Mouse (Mus musculus): ENCODE data around the gene Vasp. TPM values are rescaled to one million over a fixed set of nuclear protein-coding genes. Genes with fewer than 3 reads are reported as not detected.

Vasp gene
- total and polyA plus RNA-seq, 3 experiments = 25.1 to 51.5 (median 30.8) TPM

GRCm38 (mm10) chr7:19304501-19305412, 33.1 kb upstream of the Vasp start:
- peak overlapping the region; percentile 56 for H3K9ac ChIP-seq (ENCODE audit: low read depth, low read length)
- intact Hi-C loops (cut with DNase I) = no loop called here
- no peaks in the 10 kb centered on the region for H3K79me2 ChIP-seq (replicated peaks; ENCODE audit: control insufficient read depth, insufficient read depth, low read length)
- no peak for TF ChIP-seq EP300 (IDR thresholded peaks at IDR 0.05; ENCODE audit: insufficient read depth, low read depth, low read length)
- no peak for TF ChIP-seq POLR2A (IDR thresholded peaks at IDR 0.05; ENCODE audit: insufficient read depth, low read depth, low read length)
- no peak for TF ChIP-seq CTCF (IDR thresholded peaks at IDR 0.05)
- H3K27ac ChIP-seq = no peak overlapping the region; the same call in 1 of the 2 replicates
- peaks cover 2% of the 10 kb centered on the region for H3K4me1 ChIP-seq (ENCODE audit: control insufficient read depth, insufficient read depth, low read length)
- DNase-seq = no peak
- no peaks in the 10 kb centered on the region for H3K36me3 ChIP-seq (ENCODE audit: control insufficient read depth, insufficient read depth, low read length)
- H3K27me3 ChIP-seq (ENCODE audit: control insufficient read depth, insufficient read depth, low read length) = no peaks in the 10 kb centered on the region
- peak overlapping the region; percentile 45 for H3K4me3 ChIP-seq
- WGBS = 11% methylated on average over 48 of the region's 48 CpGs

- Histone ChIP-seq H3K79me2 (replicated peaks; ENCODE audit: control insufficient read depth, insufficient read depth, low read length) (no peaks in the 10 kb centered on the region), H3K27me3 (ENCODE audit: control insufficient read depth, insufficient read depth, low read length) (no peaks in the 10 kb centered on the region), H3K36me3 (ENCODE audit: control insufficient read depth, insufficient read depth, low read length) (no peaks in the 10 kb centered on the region), H3K9ac (ENCODE audit: low read depth, low read length) (no peak overlapping the region), H3K4me3 (peak overlapping the region; percentile 45), H3K27ac (no peak overlapping the region), H3K4me1 (ENCODE audit: control insufficient read depth, insufficient read depth, low read length) (peaks cover 2% of the 10 kb centered on the region)
- intact Hi-C loops (cut with DNase I) = no loop called here
- TF ChIP-seq POLR2A (IDR thresholded peaks at IDR 0.05; ENCODE audit: insufficient read depth, low read depth, low read length) = no peak
- TF ChIP-seq CTCF (IDR thresholded peaks at IDR 0.05) = peak; percentile 93
- peak; percentile 78 to 90 for DNase-seq
- WGBS = 3% methylated on average over 16 of the region's 16 CpGs
Measured at GRCm38 (mm10) chr7:19303770-19304169, 32.2 kb upstream of the Vasp start.

- 91% methylated on average over 12 of the region's 12 CpGs for whole genome bisulfite sequencing
- no peak for TF ChIP-seq CTCF (IDR thresholded peaks at IDR 0.05)
- no peak for TF ChIP-seq EP300 (IDR thresholded peaks at IDR 0.05; ENCODE audit: insufficient read depth, low read depth, low read length)
- TF ChIP-seq POLR2A (IDR thresholded peaks at IDR 0.05; ENCODE audit: insufficient read depth, low read depth, low read length) = no peak
- Histone ChIP-seq H3K9ac (ENCODE audit: low read depth, low read length) (no peak overlapping the region), H3K79me2 (replicated peaks; ENCODE audit: control insufficient read depth, insufficient read depth, low read length) (no peaks in the 10 kb centered on the region), H3K4me1 (ENCODE audit: control insufficient read depth, insufficient read depth, low read length) (peaks cover 2% of the 10 kb centered on the region), H3K36me3 (ENCODE audit: control insufficient read depth, insufficient read depth, low read length) (no peaks in the 10 kb centered on the region), H3K4me3 (no peak overlapping the region), H3K27me3 (ENCODE audit: control insufficient read depth, insufficient read depth, low read length) (no peaks in the 10 kb centered on the region), H3K27ac (no peak overlapping the region)
- intact Hi-C loops (cut with DNase I) = no loop called here
- no peak for DNase-seq
Measured at GRCm38 (mm10) chr7:19303046-19303305, 31.4 kb upstream of the Vasp start.

- intact Hi-C loops (cut with DNase I) = no loop called here
- no peak overlapping the region for H3K27ac ChIP-seq
- no peaks in the 10 kb centered on the region for H3K79me2 ChIP-seq (replicated peaks; ENCODE audit: control insufficient read depth, insufficient read depth, low read length)
- no peaks in the 10 kb centered on the region for H3K36me3 ChIP-seq (ENCODE audit: control insufficient read depth, insufficient read depth, low read length)
- no peak overlapping the region for H3K9ac ChIP-seq (ENCODE audit: low read depth, low read length)
- no peaks in the 10 kb centered on the region for H3K27me3 ChIP-seq (ENCODE audit: control insufficient read depth, insufficient read depth, low read length)
- H3K4me1 ChIP-seq (ENCODE audit: control insufficient read depth, insufficient read depth, low read length) = peaks cover 2% of the 10 kb centered on the region
- TF ChIP-seq POLR2A (IDR thresholded peaks at IDR 0.05; ENCODE audit: insufficient read depth, low read depth, low read length) (no peak), EP300 (IDR thresholded peaks at IDR 0.05; ENCODE audit: insufficient read depth, low read depth, low read length) (no peak), CTCF (IDR thresholded peaks at IDR 0.05) (no peak)
- 64% methylated on average over 13 of the region's 13 CpGs for WGBS
- no peak for DNase-seq
- H3K4me3 ChIP-seq = no peak overlapping the region
Measured at GRCm38 (mm10) chr7:19302264-19303045, 30.8 kb upstream of the Vasp start.

- 23% methylated on average over 16 of the region's 16 CpGs for WGBS
- H3K36me3 ChIP-seq (ENCODE audit: control insufficient read depth, insufficient read depth, low read length) = no peaks in the 10 kb centered on the region
- H3K27me3 ChIP-seq (ENCODE audit: control insufficient read depth, insufficient read depth, low read length) = no peaks in the 10 kb centered on the region
- H3K27ac ChIP-seq = peak overlapping the region; percentile 95
- no peak for DNase-seq
- no peaks in the 10 kb centered on the region for H3K79me2 ChIP-seq (replicated peaks; ENCODE audit: control insufficient read depth, insufficient read depth, low read length)
- peak overlapping the region; percentile 52; the same call in 1 of the 2 replicates for H3K4me3 ChIP-seq
- no peak overlapping the region; the same call in 1 of the 2 replicates for H3K9ac ChIP-seq (ENCODE audit: low read depth, low read length)
- intact Hi-C loops (cut with DNase I) = no loop called here
- H3K4me1 ChIP-seq (ENCODE audit: control insufficient read depth, insufficient read depth, low read length) = peaks cover 2% of the 10 kb centered on the region
- TF ChIP-seq EP300 (IDR thresholded peaks at IDR 0.05; ENCODE audit: insufficient read depth, low read depth, low read length) = no peak
- no peak for TF ChIP-seq POLR2A (IDR thresholded peaks at IDR 0.05; ENCODE audit: insufficient read depth, low read depth, low read length)
- no peak for TF ChIP-seq CTCF (IDR thresholded peaks at IDR 0.05)
Measured at GRCm38 (mm10) chr7:19301461-19302263, 30.0 kb upstream of the Vasp start.
